Mouse (Mus musculus) right cerebral cortex, postnatal 36 days (tissue): Measurements from ENCODE around the gene Syt6.
A peak's percentile ranks its signal among the peaks of the same experiment; 100 is the strongest.

Source experiments
- DNase-seq, 2 experiments: peaks; one replicate each; pipeline ENCODE4 v3.0.0; 2022; ENCODE audit warnings: low spot score in 2 of 2, mixed read lengths in 1 of 2

Gene Syt6

GRCm38 (mm10) chr3:103647164-103647867, 72.3 kb downstream of the Syt6 start:
- no peak for DNase-seq

GRCm38 (mm10) chr3:103648486-103648885, 73.5 kb downstream of the Syt6 start:
- DNase-seq: no peak

GRCm38 (mm10) chr3:103649716-103650115, 74.7 kb downstream of the Syt6 start:
- no peak for DNase-seq

- no peak for DNase-seq
These were observed 75.4 kb downstream of the Syt6 start for GRCm38 (mm10) chr3:103650406-103650805.

- DNase-seq: peak in 1 of 2 experiments; percentile 24
These were observed 85.0 kb downstream of the Syt6 start for GRCm38 (mm10) chr3:103660012-103660411.

GRCm38 (mm10) chr3:103661714-103662113, 86.7 kb downstream of the Syt6 start:
- DNase-seq: peak in 1 of 2 experiments; percentile 19

- DNase-seq: no peak
These were observed 88.4 kb downstream of the Syt6 start for GRCm38 (mm10) chr3:103663385-103663784.

- DNase-seq: no peak
These were observed 97.1 kb downstream of the Syt6 start for GRCm38 (mm10) chr3:103672113-103672512.

GRCm38 (mm10) chr3:103672716-103673115, 97.7 kb downstream of the Syt6 start:
- no peak for DNase-seq

- no peak for DNase-seq
These were observed 103.8 kb downstream of the Syt6 start for GRCm38 (mm10) chr3:103678811-103679210.

- peak; percentile 7 to 30 for DNase-seq
These were observed 107.4 kb downstream of the Syt6 start for GRCm38 (mm10) chr3:103682473-103682872.

- DNase-seq: peak; percentile 26 to 54
These were observed 108.4 kb downstream of the Syt6 start for GRCm38 (mm10) chr3:103683234-103683965.

- no peak for DNase-seq
These were observed 108.9 kb downstream of the Syt6 start for GRCm38 (mm10) chr3:103683966-103684319.

GRCm38 (mm10) chr3:103689043-103689442, 114.0 kb downstream of the Syt6 start:
- no peak for DNase-seq

GRCm38 (mm10) chr3:103690506-103690905, 115.5 kb downstream of the Syt6 start:
- no peak for DNase-seq
